Mouse (Mus musculus): ENCODE results near the gene Hc. TPM values are rescaled to one million over a fixed set of nuclear protein-coding genes. Genes with fewer than 3 reads are reported as not detected.

Hc gene
- total RNA-seq, 2 experiments from 2014 or later: not detected

DNA sequence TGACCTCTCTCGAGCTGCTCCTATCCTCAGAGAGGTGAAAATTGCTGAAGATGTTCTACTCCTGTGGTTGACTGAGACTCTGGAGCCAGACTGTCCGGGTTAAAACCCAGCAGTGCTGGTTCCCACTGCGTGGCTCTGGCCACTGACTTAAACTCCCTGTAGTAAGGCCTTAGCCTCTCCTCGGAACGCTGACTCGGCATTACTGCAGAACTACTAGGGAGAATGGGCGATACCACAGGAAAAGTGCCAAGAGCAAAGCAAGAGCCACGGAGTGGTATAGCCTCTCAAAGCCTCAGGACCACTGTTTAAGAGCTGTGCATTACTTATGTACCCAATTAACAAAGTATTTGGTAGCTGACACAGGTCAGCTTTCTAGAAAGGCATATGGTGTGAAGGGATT is 76.4 kb downstream of the Hc start:
- no peak for TF ChIP-seq CTCF (IDR thresholded peaks at IDR 0.05)
- Histone ChIP-seq H3K27ac (no peak overlapping the region), H3K4me3 (no peak overlapping the region)
- intact Hi-C loops (cut with DNase I): no loop called here
- DNase-seq: no peak

GRCm38 (mm10) chr2:34982906-34983698 is 78.1 kb downstream of the Hc start:
- no peak overlapping the region for H3K4me3 ChIP-seq
- peak; percentile 46 for DNase-seq
- H3K27ac ChIP-seq: peak overlapping the region; percentile 53
- intact Hi-C loops (cut with DNase I): no loop called here
- no peak for TF ChIP-seq CTCF (IDR thresholded peaks at IDR 0.05)

DNA sequence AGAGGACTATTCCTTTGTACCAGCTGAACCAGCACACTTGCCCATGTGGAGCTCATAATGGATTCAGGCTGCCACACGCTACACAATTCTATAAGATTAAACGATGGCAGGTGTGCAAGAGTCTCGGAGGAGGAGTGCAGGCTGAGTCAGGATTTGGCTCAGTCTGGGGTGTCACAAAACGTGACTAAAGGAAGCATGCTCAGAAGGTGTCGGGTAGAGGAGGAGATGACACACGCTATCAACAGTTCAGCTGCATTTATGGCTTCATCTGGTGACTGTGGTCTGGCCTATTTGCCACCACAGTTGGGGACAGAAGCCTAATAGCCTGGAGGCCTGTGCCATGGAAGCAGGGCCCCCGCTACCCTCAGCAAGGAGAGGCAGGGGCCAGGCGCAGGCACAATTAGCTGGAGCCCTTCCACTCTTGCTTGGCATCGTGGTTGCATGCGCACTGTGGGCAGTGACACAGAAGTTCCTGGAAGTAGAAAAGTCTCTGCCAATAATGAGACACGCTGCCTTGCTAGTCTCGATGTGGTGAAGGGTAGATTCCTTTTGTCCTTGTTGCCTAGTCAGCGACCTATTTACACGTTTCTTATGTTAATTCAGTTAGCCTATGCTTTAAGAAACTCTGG is 79.0 kb downstream of the Hc start:
- intact Hi-C loops (cut with DNase I): no loop called here

GRCm38 (mm10) chr2:34979459-34980011 is 81.7 kb downstream of the Hc start:
- no peak for TF ChIP-seq CTCF (IDR thresholded peaks at IDR 0.05)
- no peak for DNase-seq
- Histone ChIP-seq H3K27ac (no peak overlapping the region), H3K4me3 (no peak overlapping the region)
- intact Hi-C loops (cut with DNase I): no loop called here

More for the DNA sequence above, 79.0 kb downstream of the Hc start:
- Histone ChIP-seq H3K4me3 (no peak overlapping the region), H3K27ac (peak overlapping the region; percentile 53)
- TF ChIP-seq CTCF (IDR thresholded peaks at IDR 0.05): no peak
- DNase-seq: peak; percentile 37

- DNase-seq: no peak
- no peak for TF ChIP-seq CTCF (IDR thresholded peaks at IDR 0.05)
- Histone ChIP-seq H3K4me3 (no peak overlapping the region), H3K27ac (no peak overlapping the region)
- intact Hi-C loops (cut with DNase I): no loop called here
These were observed 83.0 kb downstream of the Hc start for GRCm38 (mm10) chr2:34978226-34978625.

GRCm38 (mm10) chr2:34976945-34977658 is 84.1 kb downstream of the Hc start:
- no peak overlapping the region for H3K27ac ChIP-seq
- H3K4me3 ChIP-seq: no peak overlapping the region
- no peak for TF ChIP-seq CTCF (IDR thresholded peaks at IDR 0.05)
- DNase-seq: no peak
- intact Hi-C loops (cut with DNase I): no loop called here

DNA sequence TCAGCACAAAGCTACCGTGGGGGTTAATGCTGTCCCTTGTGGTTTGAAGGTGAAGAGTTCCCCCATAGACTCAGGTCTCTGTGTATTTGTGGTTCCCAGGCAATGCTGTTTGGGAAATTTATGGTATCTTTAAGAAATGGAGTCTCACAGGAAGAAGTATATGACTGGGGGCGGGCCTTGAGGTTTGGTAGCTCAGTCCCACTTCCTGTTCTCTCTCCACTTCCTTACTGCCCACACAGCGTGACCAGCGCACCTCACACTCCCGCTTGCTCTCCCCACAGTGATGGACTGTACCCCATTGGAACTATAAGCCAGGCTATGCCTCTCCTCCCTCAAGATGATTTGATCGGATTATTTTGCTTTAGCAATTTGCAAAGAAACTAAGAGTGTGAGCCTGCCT is 84.8 kb downstream of the Hc start:
- no peak for DNase-seq
- Histone ChIP-seq H3K27ac (no peak overlapping the region), H3K4me3 (no peak overlapping the region)
- intact Hi-C loops (cut with DNase I): no loop called here
- TF ChIP-seq CTCF (IDR thresholded peaks at IDR 0.05): no peak

DNA sequence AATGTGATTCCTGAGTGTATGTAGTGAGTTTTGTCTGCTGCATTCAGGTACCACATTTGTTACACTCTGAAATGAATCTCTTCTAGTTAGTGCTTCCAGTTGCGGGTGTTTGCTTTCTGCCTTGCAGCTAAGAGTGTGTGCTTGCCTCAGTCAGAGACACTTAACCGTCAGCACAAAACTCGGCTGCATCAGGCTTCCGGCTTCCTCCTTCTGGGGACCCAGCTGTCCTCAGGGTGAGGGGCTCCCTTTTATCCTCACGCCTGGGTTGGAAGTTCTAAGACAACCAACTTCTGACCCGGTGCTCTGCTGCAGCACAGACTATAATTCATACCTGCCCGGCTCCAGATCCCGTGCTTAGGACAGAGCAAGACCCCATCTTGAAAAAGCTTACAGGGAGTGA is 88.2 kb downstream of the Hc start:
- no peak for DNase-seq
- intact Hi-C loops (cut with DNase I): loop anchor here (5.0 kb wide), 1 partner anchor 71 kb away; no protein-coding TSS in a partner anchor
- no peak overlapping the region for H3K27ac ChIP-seq
- H3K4me3 ChIP-seq: no peak overlapping the region
- TF ChIP-seq CTCF (IDR thresholded peaks at IDR 0.05): no peak

DNA sequence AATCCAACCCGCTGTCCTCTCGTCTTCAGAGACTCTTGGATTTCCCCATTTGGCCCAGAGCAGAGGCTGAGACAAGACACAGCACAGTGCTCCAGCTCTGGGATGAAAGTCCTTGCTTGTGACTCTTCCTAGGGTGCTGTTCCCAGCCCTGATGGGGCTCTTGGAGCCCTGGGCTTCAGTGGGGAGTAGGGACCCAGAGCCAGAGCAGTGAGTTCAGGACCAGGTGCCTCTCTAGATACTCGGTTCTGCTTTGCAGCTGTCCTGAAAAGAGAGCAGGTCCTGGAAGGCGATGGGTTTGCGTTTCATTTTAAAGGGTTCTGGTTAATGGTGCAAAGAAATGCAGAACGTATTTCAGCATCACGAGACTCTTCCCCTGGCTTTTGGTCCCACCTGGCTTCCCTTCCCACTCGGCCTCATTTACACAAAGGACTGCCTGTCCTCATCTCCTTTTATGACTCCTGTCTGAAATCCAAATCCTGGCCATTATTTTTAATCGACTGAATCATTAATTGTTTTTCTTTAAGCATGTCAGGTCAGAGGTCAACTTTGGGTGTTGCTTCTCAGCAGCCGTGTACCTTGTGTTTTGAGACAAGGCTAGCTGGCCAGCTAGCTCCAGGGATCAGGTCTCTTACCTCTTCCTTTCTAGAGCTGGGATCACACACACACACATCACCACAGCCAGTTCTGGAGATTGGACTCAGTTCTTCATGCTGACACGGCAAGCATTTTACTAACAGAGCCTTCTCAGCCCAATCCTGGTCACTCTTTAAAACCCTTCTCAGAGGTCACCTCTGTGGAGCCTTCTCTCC is 90.0 kb downstream of the Hc start:
- H3K27ac ChIP-seq: no peak overlapping the region
- H3K4me3 ChIP-seq: no peak overlapping the region
- no peak for DNase-seq
- no peak for TF ChIP-seq CTCF (IDR thresholded peaks at IDR 0.05)
- intact Hi-C loops (cut with DNase I): loop anchor here (2.0 to 5.0 kb wide), 2 partner anchors 69 to 100 kb away; no protein-coding TSS in a partner anchor

- TF ChIP-seq CTCF (IDR thresholded peaks at IDR 0.05): peak; percentile 83
- Histone ChIP-seq H3K27ac (peak overlapping the region; percentile 55), H3K4me3 (peak overlapping the region; percentile 64)
- intact Hi-C loops (cut with DNase I): loop anchor here (2.0 to 5.0 kb wide), 2 partner anchors 68 to 99 kb away; no protein-coding TSS in a partner anchor
- DNase-seq: peak; percentile 86
These were observed 91.0 kb downstream of the Hc start for GRCm38 (mm10) chr2:34970092-34970750.

DNA sequence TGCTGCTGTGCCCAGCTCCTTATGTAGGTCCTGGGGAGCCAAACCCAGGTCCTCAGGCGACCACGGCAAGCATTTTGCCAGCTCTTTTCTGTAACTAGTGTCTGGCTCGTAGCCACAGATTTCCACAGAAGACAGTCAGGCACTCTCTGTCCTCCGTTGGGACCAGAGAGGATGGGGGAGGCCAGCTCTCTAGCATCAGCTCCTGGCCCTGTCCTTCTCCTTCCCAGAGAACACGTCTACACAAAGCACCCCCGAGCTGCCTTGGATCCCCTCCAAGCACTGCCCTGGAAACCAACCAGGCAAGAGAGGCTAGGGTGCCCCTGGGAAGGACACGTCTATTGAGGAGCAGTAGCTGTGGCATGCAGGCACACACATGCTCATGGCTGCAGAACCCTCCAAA is 92.1 kb downstream of the Hc start:
- intact Hi-C loops (cut with DNase I): no loop called here
- no peak for TF ChIP-seq CTCF (IDR thresholded peaks at IDR 0.05)
- no peak overlapping the region for H3K27ac ChIP-seq

More for the DNA sequence above, 92.1 kb downstream of the Hc start:
- DNase-seq: peak; percentile 39
- no peak overlapping the region for H3K4me3 ChIP-seq

Measured in gastrocnemius, adult 2 months (tissue).